Mouse (Mus musculus) brain, embryonic 14.5 days (tissue): ENCODE results near the gene Orc3. TPM values are rescaled to one million over a fixed set of nuclear protein-coding genes. Genes with fewer than 3 reads are reported as not detected.

Experiments used
- DNase-seq: peaks from one replicate; pipeline ENCODE4 v3.0.0-alpha.2; 2011; ENCODE audit warnings: low read depth
- CTCF ChIP-seq: fragments of 200-500 bp; IDR thresholded peaks from 2 replicates; pipeline ENCODE4 v1.5.1; 2012; ENCODE audit warnings: inconsistent platforms, mild to moderate bottlenecking, moderate library complexity, borderline replicate concordance; ENCODE audit not compliant: insufficient read depth, insufficient read length; ENCODE audit errors: extremely low read depth
- POLR2A ChIP-seq: fragments of 200-500 bp; IDR thresholded peaks from 2 replicates; pipeline ENCODE4 v1.6.1; 2012; ENCODE audit warnings: mild to moderate bottlenecking, inconsistent platforms, borderline replicate concordance; ENCODE audit not compliant: poor library complexity, insufficient read depth, insufficient read length, severe bottlenecking; ENCODE audit errors: extremely low read depth
- polyA plus RNA-seq: library from polyadenylated mRNA; depleted of rRNA; stranded (reverse); fragments of >200 nt; gene quantifications from 2 replicates; pipeline ENCODE4 v1.2.3, GENCODE M21; 2012

Gene Orc3
- polyA plus RNA-seq, 1 experiment = 58.8 TPM

DNA sequence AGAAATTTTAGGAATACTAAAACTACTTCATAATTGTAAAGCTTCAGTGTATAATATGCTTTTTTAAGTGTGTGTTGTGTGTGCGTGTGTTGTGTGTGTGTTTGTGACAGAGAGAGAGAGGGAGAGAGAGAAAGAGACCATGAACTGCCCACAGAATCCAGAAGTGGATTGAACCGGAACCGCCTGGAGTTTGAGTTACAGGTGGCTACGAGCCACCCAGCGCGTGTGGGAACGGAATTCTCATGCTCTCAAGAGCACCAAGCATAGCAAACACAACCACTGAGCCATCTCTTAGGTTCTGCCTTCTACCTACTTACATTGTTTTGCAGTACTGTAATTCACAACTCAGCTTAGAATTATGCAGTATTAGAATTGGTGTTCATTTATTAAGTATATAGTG lies 19.4 kb upstream of the Orc3 start:
- no peak for DNase-seq
- no peak for TF ChIP-seq POLR2A
- no peak for TF ChIP-seq CTCF

DNA sequence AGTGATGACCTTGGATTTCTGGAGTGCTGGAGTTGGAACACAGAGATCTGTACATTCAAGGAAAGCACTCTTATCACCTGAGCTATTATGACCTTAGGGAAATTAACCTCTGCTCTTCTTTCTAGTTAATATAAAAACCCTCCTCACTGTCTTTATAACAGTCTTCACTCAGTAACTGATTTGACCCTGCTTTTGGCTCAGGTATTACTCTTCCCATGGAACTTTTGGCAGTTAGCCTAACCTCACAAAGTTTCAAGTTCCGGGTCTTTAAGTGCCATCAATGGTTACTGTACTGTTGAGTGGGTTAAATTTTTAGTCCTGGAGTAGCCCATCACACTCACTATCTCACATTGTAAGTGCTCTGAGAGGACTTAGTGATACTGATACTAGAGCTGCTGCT lies 15.2 kb upstream of the Orc3 start:
- TF ChIP-seq CTCF = no peak
- no peak for TF ChIP-seq POLR2A
- no peak for DNase-seq

DNA sequence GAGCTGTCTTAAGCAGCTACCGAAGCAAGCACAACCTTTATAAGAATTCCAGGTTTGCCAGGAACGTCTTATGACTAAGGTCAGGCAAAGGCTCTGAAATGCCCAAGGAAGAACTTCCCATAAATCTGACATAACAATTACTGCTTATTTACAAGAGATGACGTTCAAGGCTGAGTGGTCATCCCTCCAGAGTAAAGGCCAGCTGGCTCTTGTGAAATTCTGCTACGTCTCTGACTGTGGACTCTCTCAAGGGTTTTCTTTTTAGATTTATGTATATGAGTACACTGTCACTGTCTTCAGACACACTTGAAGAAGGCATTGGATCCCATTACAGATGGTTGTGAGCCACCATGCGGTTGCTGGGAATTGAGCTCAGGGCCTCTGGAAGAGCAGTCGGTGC lies 11.7 kb upstream of the Orc3 start:
- TF ChIP-seq POLR2A = no peak
- no peak for TF ChIP-seq CTCF
- DNase-seq = no peak

DNA sequence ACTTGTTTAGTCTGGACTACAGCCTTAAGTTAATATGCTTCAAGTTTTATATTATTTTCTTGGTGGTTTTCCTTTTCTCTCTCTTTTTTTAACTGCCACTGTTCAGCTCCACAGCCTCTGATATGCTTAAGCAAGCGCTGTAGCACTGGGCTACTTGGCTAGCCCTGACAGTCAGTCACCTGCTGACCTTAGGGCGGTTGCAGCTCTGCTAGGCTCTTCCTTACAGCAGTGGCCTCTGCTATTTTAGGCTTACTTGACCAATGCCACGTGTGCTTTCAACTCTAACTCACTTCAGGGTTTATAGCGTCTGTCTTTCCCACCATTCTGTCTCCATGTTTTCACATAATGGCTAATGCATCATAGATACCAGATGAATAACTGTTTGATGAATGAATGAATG lies 10.8 kb upstream of the Orc3 start:
- no peak for DNase-seq
- no peak for TF ChIP-seq CTCF
- TF ChIP-seq POLR2A = no peak

DNA sequence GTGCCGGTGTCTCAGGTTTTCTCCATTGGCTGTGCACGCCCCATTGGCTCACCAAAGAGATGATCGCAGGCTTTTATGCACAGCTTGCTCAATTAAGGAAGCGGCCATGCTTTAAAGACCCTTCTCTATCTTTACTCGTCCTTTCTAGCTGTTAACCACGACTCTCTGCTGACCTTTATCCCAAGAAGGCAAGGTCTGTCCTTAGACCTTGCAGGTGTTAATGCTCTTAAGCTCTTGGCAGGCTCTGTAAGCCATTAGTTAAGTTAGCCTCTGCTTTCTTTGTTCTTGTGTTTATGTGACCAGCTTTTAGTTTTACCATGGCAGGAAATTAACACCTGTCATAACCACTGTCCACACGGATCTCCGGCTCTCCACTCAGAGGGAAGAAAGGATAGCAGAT lies 1.4 kb upstream of the Orc3 start:
- no peak for TF ChIP-seq POLR2A
- TF ChIP-seq CTCF = no peak
- no peak for DNase-seq

DNA sequence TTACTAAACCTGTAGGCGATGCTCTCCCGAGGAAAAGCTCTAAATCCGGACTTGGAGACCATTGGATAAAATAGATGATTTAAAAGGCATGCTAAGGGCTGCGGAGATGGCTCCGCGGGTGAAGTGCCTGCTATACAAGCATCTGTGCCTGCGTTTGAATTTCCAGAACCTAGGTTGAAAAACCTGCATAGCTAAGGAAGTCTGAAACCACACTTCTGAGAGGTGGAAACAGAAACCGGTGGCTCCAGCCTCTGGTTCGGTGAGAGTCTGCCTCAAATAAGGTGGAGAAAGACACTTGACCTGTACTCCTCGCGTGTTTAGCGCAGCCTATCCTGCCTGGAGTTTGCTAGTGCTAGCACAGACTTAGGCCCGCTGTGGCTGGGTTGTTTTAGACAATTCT lies 559 bp upstream of the Orc3 start:
- no peak for DNase-seq
- TF ChIP-seq CTCF = no peak
- TF ChIP-seq POLR2A = no peak

DNA sequence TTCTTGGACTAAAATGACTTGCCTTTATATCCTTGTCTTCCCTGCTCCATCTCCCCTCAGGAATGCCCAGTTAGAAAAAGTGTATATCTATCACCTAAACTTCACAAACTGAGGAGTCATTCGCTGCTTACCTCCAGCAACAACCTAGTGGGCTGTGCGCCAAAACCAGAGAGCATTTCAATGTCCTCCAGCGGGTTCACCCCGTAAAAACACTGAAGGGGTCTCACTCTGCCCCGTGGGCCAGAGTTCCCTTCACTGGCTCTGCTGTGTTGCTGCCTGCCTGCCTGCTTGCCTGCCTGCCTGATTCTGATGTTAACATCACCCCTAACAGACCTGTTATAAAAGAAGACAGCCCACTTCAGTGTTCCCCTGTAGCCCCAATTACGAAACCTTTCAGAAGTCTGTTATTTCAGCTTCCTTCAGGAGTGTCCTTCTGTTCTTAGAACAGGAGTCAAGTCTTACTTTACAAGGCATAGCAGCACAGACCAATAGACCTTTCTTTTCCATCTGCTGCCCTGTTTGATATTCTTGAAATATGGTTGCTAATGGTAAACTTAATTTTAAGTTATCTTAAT lies 1.1 kb downstream of the Orc3 start:
- DNase-seq = no peak
- TF ChIP-seq POLR2A (no peak), CTCF (no peak)

DNA sequence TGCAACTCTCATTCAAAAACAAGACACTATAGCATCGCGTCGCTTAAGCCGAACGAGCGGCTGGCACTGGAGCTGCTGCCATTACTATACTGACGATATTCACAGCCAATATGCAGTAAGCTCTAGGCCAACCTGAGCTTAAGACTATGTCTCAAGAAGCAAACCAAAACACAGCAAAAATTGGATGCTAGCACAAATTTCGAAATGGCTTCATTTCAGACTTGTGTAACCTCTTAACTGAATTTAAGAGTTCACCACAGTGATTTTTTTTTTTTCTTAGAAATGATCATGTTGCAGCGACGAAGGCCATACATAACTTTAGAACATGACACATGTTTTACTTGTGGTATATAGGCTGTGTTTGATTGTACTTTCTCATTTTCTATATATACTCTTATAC lies 8.1 kb downstream of the Orc3 start:
- TF ChIP-seq POLR2A = no peak
- no peak for DNase-seq

DNA sequence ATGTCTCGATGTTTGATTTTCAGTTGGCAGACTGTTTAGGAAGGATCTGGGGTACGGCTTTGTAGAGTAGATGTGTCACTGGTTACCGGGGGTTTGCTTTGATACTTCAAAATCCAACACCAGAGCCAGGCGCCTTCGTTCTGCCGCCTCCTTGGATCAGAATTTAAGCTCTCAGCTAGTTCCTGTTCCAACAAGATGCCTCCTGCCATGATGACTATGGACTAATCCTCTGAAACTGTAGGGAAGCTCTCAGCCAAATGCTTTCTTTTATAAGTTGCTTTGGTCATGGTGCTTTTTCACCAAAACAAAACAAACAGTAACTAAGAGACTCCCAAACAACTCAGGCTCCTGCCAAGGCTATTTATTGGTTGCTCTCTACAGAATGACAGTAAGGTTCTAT lies 11.6 kb downstream of the Orc3 start:
- TF ChIP-seq POLR2A (no peak), CTCF (no peak)
- no peak for DNase-seq

DNA sequence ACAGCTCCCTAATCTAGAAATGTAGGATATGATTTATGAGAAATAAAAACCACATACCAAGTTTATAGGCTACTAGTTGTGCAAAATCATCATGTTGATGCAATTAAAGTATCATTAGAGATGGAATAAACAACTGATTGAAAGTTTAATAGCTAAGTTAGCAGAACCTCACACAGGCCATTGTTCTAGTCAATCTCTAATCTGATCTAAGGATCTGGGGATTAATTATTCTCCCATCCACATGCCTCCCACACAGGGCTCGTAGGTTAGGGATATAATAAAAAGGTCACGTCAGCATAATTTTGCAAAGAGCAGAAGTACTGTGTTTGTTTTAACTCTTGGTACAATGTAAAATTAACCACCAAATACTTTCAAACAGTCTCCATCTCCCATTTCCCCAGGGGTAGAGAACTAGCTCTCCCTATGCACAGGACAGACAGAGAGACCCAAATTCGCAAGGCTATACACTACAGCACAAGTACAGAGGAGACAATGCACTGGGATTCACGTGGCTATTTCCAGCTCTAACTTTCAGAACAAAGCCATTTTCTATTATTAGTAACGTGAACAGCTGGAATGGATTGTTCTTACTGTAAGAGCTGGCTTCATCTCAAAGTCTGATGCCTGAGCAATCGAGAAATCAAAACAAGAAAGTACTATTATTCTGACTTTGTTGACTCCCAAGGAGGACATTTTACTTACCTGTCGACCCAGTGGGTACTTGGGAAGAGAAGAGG lies 29.7 kb downstream of the Orc3 start:
- DNase-seq = no peak

DNA sequence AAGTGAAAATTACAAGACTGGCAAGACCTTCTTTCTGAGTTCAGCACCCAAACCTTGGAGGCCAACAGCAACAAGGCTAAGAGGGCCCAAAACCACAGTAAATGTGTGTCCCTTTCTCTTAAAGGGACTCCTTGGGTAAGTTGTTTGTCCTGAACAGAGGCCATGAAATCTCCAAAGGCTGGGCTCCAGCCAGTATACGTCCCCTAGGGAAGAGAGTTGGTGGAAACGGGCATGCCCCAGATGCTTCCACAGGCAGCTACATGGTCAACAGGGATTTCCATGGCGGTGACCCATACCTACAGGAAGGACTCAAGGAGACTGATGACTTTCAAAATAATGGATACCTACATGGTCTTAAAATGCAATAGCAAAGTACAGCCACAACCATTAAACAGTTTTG lies 31.3 kb downstream of the Orc3 start:
- no peak for TF ChIP-seq POLR2A
- TF ChIP-seq CTCF = no peak
- DNase-seq = no peak

More for the DNA sequence above, 29.7 kb downstream of the Orc3 start:
- TF ChIP-seq CTCF (no peak), POLR2A (no peak)

DNA sequence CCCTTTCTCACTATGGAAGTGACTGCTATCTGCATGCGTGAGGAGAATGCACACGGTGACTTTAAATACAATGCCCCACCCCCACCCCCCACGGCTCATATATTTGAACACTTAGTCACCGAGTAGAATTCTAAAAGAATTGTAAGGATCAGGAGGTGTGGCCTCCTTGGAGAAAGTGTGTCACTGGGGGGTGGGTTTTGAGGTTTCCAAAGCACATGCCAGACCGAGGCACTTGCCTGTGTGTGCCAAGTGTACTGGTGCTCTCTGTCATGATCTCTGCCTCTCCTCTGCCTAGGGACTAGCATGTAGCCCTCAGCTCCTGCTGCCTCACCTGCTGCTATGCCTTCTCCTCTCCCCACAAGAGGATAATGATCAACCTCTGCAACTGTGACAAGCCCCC lies 32.3 kb downstream of the Orc3 start:
- TF ChIP-seq POLR2A (no peak), CTCF (no peak)
- no peak for DNase-seq
